Mouse (Mus musculus): ENCODE data around the gene Rab3gap1. TPM values are rescaled to one million over a fixed set of nuclear protein-coding genes. Genes with fewer than 3 reads are reported as not detected.

The Rab3gap1 gene
- polyA plus RNA-seq (2012; rRNA removed), result 21.8 and 23.8 TPM in 2 replicates

GRCm38 (mm10) chr1:127868300-127869261 is at the start of gene Rab3gap1:
Gene Rab3gap1, plus strand, starts transcription at chr1:127868773.
- peak; percentile 61 for DNase-seq (ENCODE audit: low read depth)

GRCm38 (mm10) chr1:127827325-127827724 is 41.2 kb upstream of the Rab3gap1 start:
- DNase-seq (ENCODE audit: low read depth), result no peak

GRCm38 (mm10) chr1:127830215-127830921 is 38.2 kb upstream of the Rab3gap1 start:
- DNase-seq (ENCODE audit: low read depth), result no peak

- no peak for DNase-seq (ENCODE audit: low read depth)
Observed at GRCm38 (mm10) chr1:127833714-127834113, 34.9 kb upstream of the Rab3gap1 start.

GRCm38 (mm10) chr1:127834202-127834601 is 34.4 kb upstream of the Rab3gap1 start:
- DNase-seq (ENCODE audit: low read depth), result no peak

- DNase-seq (ENCODE audit: low read depth), result no peak
Observed at GRCm38 (mm10) chr1:127836619-127837018, 32.0 kb upstream of the Rab3gap1 start.

- DNase-seq (ENCODE audit: low read depth), result no peak
Observed at GRCm38 (mm10) chr1:127838602-127839001, 30.0 kb upstream of the Rab3gap1 start.

GRCm38 (mm10) chr1:127845472-127845871 is 23.1 kb upstream of the Rab3gap1 start:
- no peak for DNase-seq (ENCODE audit: low read depth)

- no peak for DNase-seq (ENCODE audit: low read depth)
Observed at GRCm38 (mm10) chr1:127850075-127850610, 18.4 kb upstream of the Rab3gap1 start.

- no peak for DNase-seq (ENCODE audit: low read depth)
Observed at GRCm38 (mm10) chr1:127854486-127855222, 13.9 kb upstream of the Rab3gap1 start, which contains the start of gene Map3k19. Gene Map3k19, minus strand, starts transcription at chr1:127855031.

GRCm38 (mm10) chr1:127858945-127859648 is 9.5 kb upstream of the Rab3gap1 start:
- DNase-seq (ENCODE audit: low read depth), result no peak

GRCm38 (mm10) chr1:127859799-127860400 is 8.7 kb upstream of the Rab3gap1 start:
- no peak for DNase-seq (ENCODE audit: low read depth)

GRCm38 (mm10) chr1:127860492-127860891 is 8.1 kb upstream of the Rab3gap1 start:
- no peak for DNase-seq (ENCODE audit: low read depth)

GRCm38 (mm10) chr1:127861900-127862299 is 6.7 kb upstream of the Rab3gap1 start:
- DNase-seq (ENCODE audit: low read depth), result no peak

GRCm38 (mm10) chr1:127863806-127864205 is 4.8 kb upstream of the Rab3gap1 start:
- no peak for DNase-seq (ENCODE audit: low read depth)

GRCm38 (mm10) chr1:127869276-127869675 is 703 bp downstream of the Rab3gap1 start:
- no peak for DNase-seq (ENCODE audit: low read depth)

- peak; percentile 30 for DNase-seq (ENCODE audit: low read depth)
Observed at GRCm38 (mm10) chr1:127899401-127899800, 30.8 kb downstream of the Rab3gap1 start.

- DNase-seq (ENCODE audit: low read depth), result no peak
Observed at GRCm38 (mm10) chr1:127904774-127905385, 36.3 kb downstream of the Rab3gap1 start.

- DNase-seq (ENCODE audit: low read depth), result no peak
Observed at GRCm38 (mm10) chr1:127913116-127913515, 44.5 kb downstream of the Rab3gap1 start.

GRCm38 (mm10) chr1:127915316-127915715 is 46.7 kb downstream of the Rab3gap1 start:
- DNase-seq (ENCODE audit: low read depth), result no peak
